Mouse (Mus musculus) heart, embryonic 12.5 days (tissue): ENCODE measurements around the gene Npas3. TPM values are rescaled to one million over a fixed set of nuclear protein-coding genes. Genes with fewer than 3 reads are reported as not detected.

ENCODE experiments used
- ATAC-seq: fragments of 200-750 bp; cut with Nextera tagmentation; 2 replicates; pipeline ENCODE4 v1.8.0; 2017; ENCODE audit warnings: moderate TSS enrichment, moderate library complexity; ENCODE audit not compliant: insufficient number of reproducible peaks, low FRiP score
- H3K27ac ChIP-seq: fragments of 300-500 bp; sonication (generic); 2 replicates; pipeline ENCODE4 v1.5.1; 2016; ENCODE audit warnings: mild to moderate bottlenecking, moderate library complexity; ENCODE audit not compliant: poor library complexity, severe bottlenecking
- H3K27me3 ChIP-seq: fragments of 300-500 bp; sonication (generic); replicated peaks from 2 replicates; pipeline ENCODE4 v1.6.1; 2016; ENCODE audit warnings: mild to moderate bottlenecking, moderate library complexity
- H3K36me3 ChIP-seq: fragments of 300-500 bp; sonication (generic); 2 replicates; pipeline ENCODE4 v1.6.1; 2016; ENCODE audit warnings: mild to moderate bottlenecking, moderate library complexity
- H3K4me1 ChIP-seq: fragments of 300-500 bp; sonication (generic); replicated peaks from 2 replicates; pipeline ENCODE4 v1.6.1; 2016; ENCODE audit warnings: mild to moderate bottlenecking
- H3K4me2 ChIP-seq: fragments of 300-500 bp; sonication (generic); 2 replicates; pipeline ENCODE4 v1.6.1; 2016; ENCODE audit warnings: mild to moderate bottlenecking, moderate library complexity
- H3K4me3 ChIP-seq: fragments of 300-500 bp; sonication (generic); 2 replicates; pipeline ENCODE4 v1.5.1; 2016; ENCODE audit warnings: mild to moderate bottlenecking
- H3K9ac ChIP-seq: fragments of 300-500 bp; sonication (generic); 2 replicates; pipeline ENCODE4 v1.6.1; 2016; ENCODE audit warnings: mild to moderate bottlenecking, moderate library complexity
- H3K9me3 ChIP-seq: fragments of 300-500 bp; sonication (generic); replicated peaks from 2 replicates; pipeline ENCODE4 v1.6.1; 2016; ENCODE audit warnings: mild to moderate bottlenecking, moderate library complexity
- WGBS: fragments of 180-500 bp; shearing (Covaris S2); methylation state at CpG from one replicate; pipeline ENCODE4 v1.1.7; 2016; 5-methylcytosine and 5-hydroxymethylcytosine counted together
- polyA plus RNA-seq: library from polyadenylated mRNA; unstranded; fragments of >200 nt; fragmentation: Nextera tagmentation; extraction: Ambion mirVana; gene quantifications from 2 replicates; pipeline ENCODE4 v1.2.1, GENCODE M21; 2016

The Npas3 gene
- polyA plus RNA-seq, 1 experiment from 2014 or later = 1.9 TPM

DNA sequence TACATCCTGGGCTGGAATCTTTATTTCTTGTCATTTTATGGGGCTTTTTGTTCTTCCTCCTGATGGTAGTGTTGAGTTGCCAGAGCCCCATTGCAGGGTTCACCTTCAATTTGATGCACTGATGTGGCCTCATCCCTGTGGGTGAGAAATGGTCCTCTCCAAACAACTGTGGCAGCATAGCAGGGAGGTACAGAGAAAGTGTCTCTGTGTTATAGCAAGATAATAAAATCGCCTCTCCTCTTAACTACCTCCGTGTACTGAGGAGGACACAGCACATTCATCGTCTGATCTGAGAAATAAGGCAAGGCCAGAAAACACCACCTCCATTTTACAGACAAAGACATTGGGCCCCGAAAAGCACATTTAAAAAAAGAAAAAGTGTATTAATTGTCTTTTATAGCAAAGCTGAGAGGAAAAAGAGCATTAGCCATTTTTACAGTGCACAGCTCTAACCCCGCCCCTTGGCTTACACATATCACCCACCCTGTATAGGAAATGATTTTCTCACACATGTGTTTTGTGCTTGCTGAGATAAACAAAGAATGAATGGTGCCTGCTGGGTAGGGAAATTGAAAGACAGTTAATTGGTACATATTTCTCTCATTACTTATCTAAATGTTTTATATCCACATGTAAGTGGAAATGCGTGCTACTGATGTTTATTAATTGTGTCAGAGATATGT lies 546.4 kb downstream of the Npas3 start:
- no peak for ATAC-seq

DNA sequence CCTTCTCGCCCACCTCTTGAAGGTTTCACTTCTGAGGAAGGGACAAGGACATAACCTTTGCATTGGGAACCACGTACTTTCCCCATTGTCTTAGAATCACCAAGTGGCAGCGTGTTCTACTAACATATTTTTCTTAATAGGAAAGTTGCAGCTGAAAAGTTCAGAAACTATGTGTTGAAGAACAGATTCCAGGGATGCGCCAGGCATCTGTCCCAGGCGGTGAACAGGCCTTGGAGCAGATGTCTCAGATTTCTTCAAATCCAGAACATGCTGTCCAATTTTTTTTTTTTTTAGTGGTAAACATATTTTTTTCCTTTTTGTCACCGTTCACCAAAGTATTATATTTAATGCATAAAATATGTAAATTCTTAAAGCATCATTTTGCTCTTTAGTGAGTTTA lies 553.4 kb downstream of the Npas3 start:
- Histone ChIP-seq H3K4me1 (peaks cover 4% of the 10 kb centered on the region; the same call in 1 of the 2 replicates), H3K4me2 (no peak overlapping the region), H3K27ac (no peak overlapping the region), H3K36me3 (no peaks in the 10 kb centered on the region), H3K9me3 (no peaks in the 10 kb centered on the region), H3K27me3 (no peaks in the 10 kb centered on the region), H3K4me3 (no peak overlapping the region), H3K9ac (no peak overlapping the region)
- ATAC-seq = no peak
- WGBS = 68% methylated on average over 6 of the region's 6 CpGs

More for the DNA sequence above, 546.4 kb downstream of the Npas3 start:
- Histone ChIP-seq H3K27ac (no peak overlapping the region), H3K9ac (no peak overlapping the region), H3K9me3 (no peaks in the 10 kb centered on the region), H3K36me3 (no peaks in the 10 kb centered on the region), H3K4me2 (no peak overlapping the region), H3K27me3 (no peaks in the 10 kb centered on the region), H3K4me3 (no peak overlapping the region), H3K4me1 (no peaks in the 10 kb centered on the region)
- WGBS = 85% methylated on average over 6 of the region's 6 CpGs

DNA sequence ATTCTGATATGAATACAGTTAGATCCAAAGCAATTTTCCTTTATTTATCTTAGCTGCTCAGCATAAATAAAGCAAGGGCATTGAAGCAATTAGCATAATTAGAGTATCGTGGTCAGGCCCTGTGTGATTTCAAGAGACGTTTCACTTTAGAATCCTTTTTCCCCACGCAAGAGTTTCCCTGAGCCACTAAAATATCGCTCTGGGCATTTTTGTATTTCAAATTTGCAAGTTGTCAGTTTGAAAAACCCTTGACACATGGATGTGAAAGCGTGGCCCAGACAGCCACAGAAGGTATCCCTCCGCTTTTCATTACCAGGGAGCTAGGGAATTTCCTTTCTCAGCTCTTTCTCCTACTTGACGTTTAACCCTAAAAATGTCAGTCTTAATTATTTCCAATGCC lies 553.9 kb downstream of the Npas3 start:
- Histone ChIP-seq H3K4me1 (peaks cover 4% of the 10 kb centered on the region; the same call in 1 of the 2 replicates), H3K27ac (no peak overlapping the region), H3K36me3 (no peaks in the 10 kb centered on the region), H3K4me2 (no peak overlapping the region), H3K9me3 (no peaks in the 10 kb centered on the region), H3K4me3 (no peak overlapping the region), H3K9ac (no peak overlapping the region), H3K27me3 (no peaks in the 10 kb centered on the region)
- WGBS = 65% methylated on average over 7 of the region's 7 CpGs
- ATAC-seq = no peak

DNA sequence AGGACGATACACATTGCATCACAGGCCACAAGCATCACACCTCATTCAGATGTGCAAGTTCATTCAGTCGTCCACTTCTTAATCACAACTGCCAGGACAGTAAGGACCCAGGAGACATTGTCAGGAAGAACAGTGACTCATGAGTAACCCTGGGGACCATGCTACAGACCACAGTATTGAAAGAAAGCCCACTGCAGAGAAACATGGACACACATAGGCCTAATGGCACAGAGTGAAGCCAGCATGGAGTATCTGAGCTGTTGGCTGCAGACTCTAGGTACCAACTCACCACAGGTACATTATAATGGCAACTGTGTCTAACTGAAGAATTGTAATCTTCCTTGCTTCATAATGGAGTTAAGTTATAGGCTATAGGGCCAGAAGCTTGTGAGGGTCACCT lies 561.6 kb downstream of the Npas3 start:
- Histone ChIP-seq H3K36me3 (no peaks in the 10 kb centered on the region), H3K4me1 (0 out of 2 replicates have a peak, but pooled peaks cover 3% of the 10 kb centered on the region), H3K27ac (no peak overlapping the region), H3K9ac (no peak overlapping the region), H3K4me2 (no peak overlapping the region), H3K9me3 (no peaks in the 10 kb centered on the region), H3K27me3 (no peaks in the 10 kb centered on the region), H3K4me3 (no peak overlapping the region)
- no peak for ATAC-seq
- WGBS = 81% methylated on average over 2 of the region's 2 CpGs

DNA sequence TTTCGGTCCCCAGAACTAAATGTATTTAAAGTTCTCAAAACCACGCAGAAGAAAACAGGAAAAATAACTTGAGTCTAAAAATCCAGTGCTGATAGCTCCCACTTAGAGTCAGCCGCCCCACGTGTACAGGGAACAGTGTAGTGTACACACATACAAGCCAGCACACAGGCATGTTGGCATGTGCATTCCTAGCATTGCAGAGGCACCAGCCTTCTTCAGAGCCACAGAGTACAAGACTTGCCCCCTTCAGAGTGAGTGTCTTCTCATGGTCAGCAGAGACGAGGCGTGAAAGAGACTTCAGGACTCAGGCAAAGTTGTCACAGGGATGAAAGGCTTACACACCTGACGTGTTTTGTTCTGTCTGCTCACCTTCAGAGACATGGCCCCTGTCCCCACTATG lies 565.8 kb downstream of the Npas3 start:
- no peak for ATAC-seq
- 63% methylated on average over 7 of the region's 7 CpGs for WGBS

DNA sequence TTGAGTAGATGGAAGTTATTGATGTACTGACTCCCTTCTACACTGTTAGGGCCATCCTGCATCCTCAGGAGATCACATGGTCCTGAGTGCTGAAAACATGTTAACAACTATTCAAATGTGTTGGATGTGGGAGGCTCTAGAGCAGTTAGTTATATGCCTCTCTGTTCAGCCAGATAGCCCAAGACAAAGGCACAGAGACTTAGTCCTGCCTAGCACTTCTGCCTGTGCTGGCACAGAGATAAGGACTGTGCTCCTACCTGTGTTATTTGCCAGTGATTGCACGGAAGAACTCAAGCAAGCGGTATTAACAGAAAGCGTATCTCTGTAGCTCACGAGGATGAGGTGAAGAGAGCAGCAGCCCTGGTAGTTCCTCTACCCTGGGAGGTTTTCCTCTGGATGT lies 571.5 kb downstream of the Npas3 start:
- Histone ChIP-seq H3K27ac (no peak overlapping the region), H3K4me1 (no peaks in the 10 kb centered on the region), H3K4me2 (no peak overlapping the region), H3K36me3 (no peaks in the 10 kb centered on the region), H3K27me3 (no peaks in the 10 kb centered on the region), H3K4me3 (no peak overlapping the region), H3K9ac (no peak overlapping the region), H3K9me3 (no peaks in the 10 kb centered on the region)
- no peak for ATAC-seq
- WGBS = 78% methylated on average over 4 of the region's 4 CpGs

More for the DNA sequence above, 565.8 kb downstream of the Npas3 start:
- Histone ChIP-seq H3K4me3 (no peak overlapping the region), H3K9ac (no peak overlapping the region), H3K4me2 (no peak overlapping the region), H3K27ac (no peak overlapping the region), H3K9me3 (no peaks in the 10 kb centered on the region), H3K4me1 (0 out of 2 replicates have a peak, but pooled peaks cover 3% of the 10 kb centered on the region), H3K27me3 (no peaks in the 10 kb centered on the region), H3K36me3 (no peaks in the 10 kb centered on the region)

DNA sequence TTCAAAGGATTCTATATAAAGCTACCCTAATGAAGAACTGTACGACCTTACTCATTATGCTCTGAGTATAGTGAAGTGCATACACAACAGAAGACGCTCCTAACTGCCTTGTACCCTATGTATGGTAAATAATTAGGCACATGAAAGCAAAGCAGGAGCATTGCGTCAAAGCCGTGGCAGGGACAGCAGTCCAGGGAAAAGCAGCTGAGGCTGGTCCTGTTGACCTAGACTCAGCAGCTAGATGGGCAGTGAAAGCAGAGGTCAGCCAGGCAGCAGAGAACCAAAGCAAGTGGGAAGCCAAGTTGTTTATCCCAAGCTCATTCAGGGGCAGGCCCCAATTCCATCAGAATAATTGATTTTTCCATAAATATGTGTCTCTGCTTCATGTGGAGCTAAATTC lies 574.4 kb downstream of the Npas3 start:
- Histone ChIP-seq H3K4me3 (no peak overlapping the region), H3K27ac (no peak overlapping the region), H3K9me3 (no peaks in the 10 kb centered on the region), H3K36me3 (no peaks in the 10 kb centered on the region), H3K27me3 (no peaks in the 10 kb centered on the region), H3K9ac (no peak overlapping the region), H3K4me1 (no peaks in the 10 kb centered on the region), H3K4me2 (no peak overlapping the region)
- no peak for ATAC-seq
- 75% methylated on average over 4 of the region's 4 CpGs for WGBS

DNA sequence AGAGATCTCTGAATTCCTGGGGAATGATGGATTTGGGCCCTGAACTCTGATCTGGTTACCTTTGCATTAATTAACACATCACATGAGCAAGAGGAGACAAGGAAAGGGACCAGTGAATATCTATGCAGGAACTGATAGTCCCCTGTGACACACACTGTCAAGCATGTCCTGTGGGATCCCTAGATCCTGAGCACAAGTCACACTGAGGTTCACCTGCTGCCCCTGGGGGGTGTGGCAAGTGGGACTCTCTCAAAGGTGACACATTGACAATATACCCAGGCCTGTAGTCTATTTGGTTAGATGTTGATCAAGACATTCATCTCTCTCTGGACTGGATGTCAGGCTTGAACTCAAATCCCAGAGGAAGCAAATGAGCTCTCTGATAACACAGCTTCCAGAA lies 576.8 kb downstream of the Npas3 start:
- no peak for ATAC-seq
- Histone ChIP-seq H3K36me3 (no peaks in the 10 kb centered on the region), H3K4me2 (no peak overlapping the region), H3K9me3 (no peaks in the 10 kb centered on the region), H3K9ac (no peak overlapping the region), H3K27me3 (no peaks in the 10 kb centered on the region), H3K4me1 (no peaks in the 10 kb centered on the region), H3K4me3 (no peak overlapping the region), H3K27ac (no peak overlapping the region)

DNA sequence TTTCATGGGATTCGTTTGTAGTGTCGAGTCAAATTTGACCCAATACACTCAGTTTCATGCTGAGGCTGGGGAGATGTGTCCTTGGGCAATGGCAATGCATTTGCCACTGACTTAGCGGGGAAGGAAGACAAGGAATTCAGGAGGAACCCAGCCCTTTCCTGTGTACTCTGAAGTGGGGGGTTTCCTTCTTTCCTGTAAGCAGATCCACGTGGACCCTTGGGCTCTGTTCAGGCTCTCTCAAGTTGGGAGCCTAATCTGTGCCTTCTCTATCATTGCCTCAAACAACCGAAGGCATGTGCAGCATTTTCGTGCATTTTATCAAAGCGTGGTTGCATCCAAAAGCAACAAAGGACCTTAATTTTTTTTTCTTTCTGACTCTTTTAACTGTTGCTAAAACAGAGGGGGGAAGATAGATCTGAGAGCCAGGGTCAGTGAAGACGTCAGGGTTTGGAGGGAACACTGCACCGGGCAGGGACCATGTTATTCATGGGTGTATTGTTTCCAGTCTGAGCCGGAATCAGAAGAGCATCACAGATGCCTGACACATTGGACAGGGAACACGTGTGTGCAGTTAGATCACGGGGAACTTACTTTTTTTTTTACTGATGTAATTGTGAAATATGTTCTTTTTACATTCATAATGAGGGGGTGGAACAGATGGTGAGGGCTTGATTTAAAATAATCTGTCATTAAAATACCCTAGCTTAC lies 577.6 kb downstream of the Npas3 start:
- peak; percentile 61; the same call in 1 of the 2 replicates for ATAC-seq
- Histone ChIP-seq H3K4me1 (no peaks in the 10 kb centered on the region), H3K36me3 (no peaks in the 10 kb centered on the region), H3K27me3 (no peaks in the 10 kb centered on the region), H3K27ac (no peak overlapping the region), H3K9ac (no peak overlapping the region), H3K4me2 (no peak overlapping the region), H3K4me3 (no peak overlapping the region), H3K9me3 (no peaks in the 10 kb centered on the region)
- 54% methylated on average over 12 of the region's 12 CpGs for WGBS

DNA sequence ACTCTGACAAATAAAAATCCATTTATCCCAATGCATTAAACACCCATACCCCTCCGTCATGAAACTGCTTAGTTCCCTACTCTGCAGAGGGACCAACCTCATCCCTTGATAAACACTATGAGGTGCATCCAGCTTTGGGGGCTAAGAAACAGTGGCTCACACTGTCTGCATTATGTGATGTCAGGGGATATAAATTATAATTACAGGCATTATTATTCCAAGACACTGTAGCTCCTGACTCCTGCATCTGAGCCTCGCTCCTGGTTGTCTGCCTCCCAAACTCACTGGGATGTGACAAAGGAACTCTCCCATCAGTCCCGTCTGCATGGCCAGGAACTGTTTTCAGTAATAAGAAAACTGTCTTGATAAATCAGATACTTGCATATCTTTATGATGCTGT lies 578.3 kb downstream of the Npas3 start:
- Histone ChIP-seq H3K4me3 (no peak overlapping the region), H3K36me3 (no peaks in the 10 kb centered on the region), H3K4me2 (no peak overlapping the region), H3K27ac (no peak overlapping the region), H3K4me1 (no peaks in the 10 kb centered on the region), H3K27me3 (no peaks in the 10 kb centered on the region), H3K9me3 (no peaks in the 10 kb centered on the region), H3K9ac (no peak overlapping the region)
- no peak for ATAC-seq
- WGBS = 74% methylated on average over 3 of the region's 3 CpGs

DNA sequence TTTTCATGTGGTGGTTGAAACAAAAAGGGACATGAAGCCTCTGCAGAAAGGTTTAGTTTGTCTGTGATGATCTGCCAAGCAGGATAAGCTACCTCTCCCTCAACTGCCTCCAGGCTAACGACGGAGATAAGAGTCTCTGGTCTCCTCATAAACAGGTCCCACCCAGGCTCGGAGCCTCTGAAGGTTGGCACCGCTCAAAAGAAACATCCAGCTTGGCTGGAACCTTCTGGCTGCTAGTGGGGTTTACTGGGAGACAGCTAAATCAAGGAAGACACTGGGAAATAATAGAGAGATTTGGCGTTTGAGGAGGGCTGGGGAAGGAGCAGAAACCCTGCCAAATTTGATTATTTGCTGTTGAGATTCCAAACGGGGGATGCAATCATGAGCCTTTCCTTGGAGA lies 584.1 kb downstream of the Npas3 start:
- no peaks in the 10 kb centered on the region for H3K27me3 ChIP-seq
- no peak overlapping the region for H3K4me3 ChIP-seq
- peak; percentile 72 for ATAC-seq
- H3K36me3 ChIP-seq = no peaks in the 10 kb centered on the region
- no peaks in the 10 kb centered on the region for H3K4me1 ChIP-seq
- no peak overlapping the region for H3K9ac ChIP-seq
- no peaks in the 10 kb centered on the region for H3K9me3 ChIP-seq
- no peak overlapping the region for H3K4me2 ChIP-seq
- H3K27ac ChIP-seq = no peak overlapping the region
- WGBS = 37% methylated on average over 6 of the region's 6 CpGs
